Mouse (Mus musculus) regulatory T cell (primary cell): ENCODE results near the gene Foxp1.

Experiments
- in situ Hi-C: fragments of 300-600 bp; cut with MboI, MseI; formaldehyde crosslinking; loops from one replicate; pipeline ENCODE4 v1.15.1; 2025; ENCODE audit warnings: high pct_unique_total_duplicates

Foxp1 gene

GRCm38 (mm10) chr6:99441100-99441499 lies 81.4 kb downstream of the Foxp1 start:
- in situ Hi-C loops = loop anchor here (5.0 kb wide), 1 partner anchor 81 kb away; the partner anchor contains the start of gene Foxp1

- in situ Hi-C loops = loop anchor here (5.0 kb wide), 1 partner anchor 82 kb away; the partner anchor contains the start of gene Foxp1
Observed at GRCm38 (mm10) chr6:99440606-99441005, 81.9 kb downstream of the Foxp1 start.

- in situ Hi-C loops = loop anchor here (5.0 to 10.0 kb wide), 3 partner anchors 82 to 385 kb away; partner anchors contain the start of gene Foxp1
Observed at GRCm38 (mm10) chr6:99439878-99440361, 82.6 kb downstream of the Foxp1 start.

DNA sequence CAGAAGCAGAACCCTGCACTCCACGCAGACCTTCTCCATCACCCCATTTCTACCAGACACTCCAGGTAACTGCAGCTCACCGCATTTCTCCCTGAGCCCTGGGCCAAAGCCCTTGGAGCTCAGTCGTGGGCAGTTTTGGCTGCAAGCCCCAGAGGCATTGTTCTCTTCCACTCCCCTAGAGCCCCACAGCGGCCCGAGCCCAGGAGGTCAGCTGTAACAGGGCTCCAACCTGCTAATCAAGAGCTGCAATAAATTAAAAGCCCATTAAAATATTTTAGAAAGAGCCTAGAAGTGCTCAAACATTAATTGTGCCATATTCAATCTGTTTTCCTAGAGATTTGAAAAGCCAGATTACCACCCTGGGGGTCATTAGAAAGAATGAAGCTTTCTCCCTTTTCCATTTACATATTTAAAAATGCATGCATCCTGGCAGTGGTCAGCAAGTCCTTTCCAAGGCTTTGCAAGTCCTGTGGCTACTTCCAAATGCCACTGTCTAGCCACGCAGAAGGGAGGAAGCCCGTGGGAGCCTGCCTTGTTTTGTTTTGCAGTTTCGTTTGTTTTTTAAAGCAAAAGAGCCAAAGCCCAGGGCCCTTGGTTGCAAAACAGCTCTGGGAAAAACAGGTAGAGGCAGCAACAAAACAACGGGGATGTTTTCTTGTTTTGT lies 83.2 kb downstream of the Foxp1 start:
- in situ Hi-C loops = loop anchor here (10.0 kb wide), 2 partner anchors 175 to 385 kb away; no protein-coding TSS in a partner anchor

DNA sequence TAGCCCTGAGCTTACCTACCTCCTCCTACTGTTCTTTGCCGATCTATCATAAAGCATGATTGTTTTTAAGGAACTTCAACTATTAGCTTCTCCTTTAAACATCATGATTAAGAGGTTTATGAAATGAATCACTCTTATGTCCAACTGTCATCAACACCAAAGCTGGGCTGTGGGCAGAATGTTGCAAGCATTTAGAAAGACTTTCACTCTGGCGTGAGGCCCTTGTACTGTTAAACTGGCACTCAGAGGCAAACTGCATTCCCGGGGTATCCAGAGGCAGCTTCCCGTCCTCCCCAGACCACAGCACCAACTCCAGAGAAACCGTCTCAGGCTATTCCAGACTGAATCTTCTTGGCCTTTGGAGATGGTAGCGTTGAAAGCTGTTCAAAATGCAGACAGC lies 86.2 kb downstream of the Foxp1 start:
- in situ Hi-C loops = loop anchor here (10.0 kb wide), 2 partner anchors 172 to 382 kb away; no protein-coding TSS in a partner anchor

DNA sequence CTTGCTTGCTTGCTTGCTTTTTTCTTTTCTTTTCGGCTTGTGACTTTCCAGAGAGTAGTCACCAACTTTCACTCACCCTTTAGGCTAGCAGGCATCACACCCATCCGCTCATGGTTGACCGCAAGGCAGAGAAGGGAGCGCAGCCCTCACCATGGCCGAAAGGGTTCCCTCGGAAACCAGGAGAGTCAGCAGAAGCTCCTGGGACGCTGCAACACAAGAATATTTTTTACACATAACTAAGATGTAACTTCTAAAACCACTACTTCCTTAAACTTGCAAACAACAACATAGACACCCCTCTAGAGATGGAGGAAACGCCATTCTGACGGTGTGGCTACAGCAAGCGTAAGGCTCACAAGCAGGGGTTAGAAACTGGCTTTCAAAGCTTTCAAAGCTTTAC lies 87.4 kb downstream of the Foxp1 start:
- in situ Hi-C loops = loop anchor here (10.0 kb wide), 2 partner anchors 170 to 380 kb away; no protein-coding TSS in a partner anchor

- in situ Hi-C loops = loop anchor here (5.0 to 10.0 kb wide), 3 partner anchors 36 to 378 kb away; no protein-coding TSS in a partner anchor
Observed at GRCm38 (mm10) chr6:99433006-99433405, 89.5 kb downstream of the Foxp1 start.

DNA sequence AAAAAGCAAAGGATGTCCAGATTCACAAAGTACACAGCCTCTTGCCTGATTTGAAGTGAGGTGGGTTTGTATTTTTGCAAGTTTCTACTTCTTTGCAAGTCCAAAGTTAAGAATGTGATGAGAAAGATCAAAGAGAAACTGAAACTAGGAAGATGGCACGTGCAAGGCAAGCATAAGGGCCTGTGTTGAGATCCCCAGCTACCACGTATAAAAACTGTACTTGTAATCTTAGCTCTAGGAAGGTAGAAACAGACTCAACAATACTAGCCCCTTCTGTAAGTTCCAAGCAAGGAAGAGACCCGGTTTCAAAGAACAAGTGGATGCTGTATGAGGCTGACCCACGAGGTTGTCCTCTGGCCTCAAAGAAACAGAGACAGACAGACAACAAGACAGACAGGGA lies 90.6 kb downstream of the Foxp1 start:
- in situ Hi-C loops = loop anchor here (5.0 to 10.0 kb wide), 3 partner anchors 35 to 377 kb away; no protein-coding TSS in a partner anchor

GRCm38 (mm10) chr6:99430560-99430959 lies 92.0 kb downstream of the Foxp1 start:
- in situ Hi-C loops = loop anchor here (5.0 to 10.0 kb wide), 3 partner anchors 33 to 376 kb away; no protein-coding TSS in a partner anchor

GRCm38 (mm10) chr6:99429378-99430131 lies 93.0 kb downstream of the Foxp1 start:
- in situ Hi-C loops = loop anchor here (5.0 to 10.0 kb wide), 3 partner anchors 32 to 375 kb away; no protein-coding TSS in a partner anchor

DNA sequence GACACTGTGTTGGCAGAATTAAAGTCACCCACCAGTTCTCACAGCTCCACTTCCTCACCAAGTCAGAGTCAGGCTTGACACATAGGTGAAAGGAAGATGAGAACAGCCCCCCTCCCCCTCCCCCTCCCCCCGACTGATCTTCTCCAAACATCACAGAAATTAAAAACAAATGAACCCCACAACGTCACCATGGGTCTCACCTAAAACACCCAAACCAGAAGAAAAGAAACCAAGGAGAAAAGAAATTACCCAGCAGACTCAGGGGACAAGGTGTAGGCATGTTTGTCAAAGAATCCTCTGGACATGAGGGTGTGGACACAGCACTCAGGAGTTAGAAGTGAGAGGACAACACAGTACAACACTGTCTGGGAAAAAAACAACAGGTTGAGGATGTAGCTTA lies 93.6 kb downstream of the Foxp1 start:
- in situ Hi-C loops = no loop called here

DNA sequence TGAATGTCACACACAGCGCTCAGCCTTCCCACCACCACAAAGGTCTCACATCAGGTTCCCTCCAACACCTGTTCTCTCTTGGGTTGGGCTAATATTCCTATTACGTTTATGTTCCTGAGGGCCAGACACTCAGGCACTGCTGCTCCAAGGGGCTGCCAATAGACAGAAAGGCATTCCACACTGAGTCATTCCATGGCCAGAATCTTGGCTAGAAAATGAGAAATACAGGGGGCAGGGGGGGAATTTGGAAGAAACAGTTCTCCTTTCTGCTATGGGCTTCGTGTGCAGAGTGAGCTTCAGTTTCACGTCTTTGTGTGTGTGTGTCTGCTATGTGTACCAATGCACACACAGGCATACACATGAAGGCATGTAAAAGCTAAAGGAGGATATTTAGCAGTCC lies 95.2 kb downstream of the Foxp1 start:
- in situ Hi-C loops = no loop called here

DNA sequence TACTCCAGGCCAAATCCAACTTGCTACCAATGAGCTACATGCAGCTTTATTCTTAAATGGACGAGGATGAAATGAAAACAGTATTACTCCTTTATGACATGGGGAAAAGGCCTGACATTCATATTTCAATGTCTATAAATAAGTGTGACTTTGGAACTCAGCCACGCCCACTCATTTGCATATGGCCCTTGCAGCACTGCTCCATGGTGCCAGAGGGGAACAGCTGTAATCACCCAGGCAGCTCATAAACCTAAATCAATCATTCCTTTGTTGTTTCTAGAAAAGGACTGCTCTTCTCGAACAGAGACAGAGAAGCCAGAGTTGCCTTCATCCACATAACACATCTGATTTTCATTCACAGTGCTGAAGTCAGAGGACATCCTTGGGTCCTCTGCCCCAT lies 97.5 kb downstream of the Foxp1 start:
- in situ Hi-C loops = no loop called here

DNA sequence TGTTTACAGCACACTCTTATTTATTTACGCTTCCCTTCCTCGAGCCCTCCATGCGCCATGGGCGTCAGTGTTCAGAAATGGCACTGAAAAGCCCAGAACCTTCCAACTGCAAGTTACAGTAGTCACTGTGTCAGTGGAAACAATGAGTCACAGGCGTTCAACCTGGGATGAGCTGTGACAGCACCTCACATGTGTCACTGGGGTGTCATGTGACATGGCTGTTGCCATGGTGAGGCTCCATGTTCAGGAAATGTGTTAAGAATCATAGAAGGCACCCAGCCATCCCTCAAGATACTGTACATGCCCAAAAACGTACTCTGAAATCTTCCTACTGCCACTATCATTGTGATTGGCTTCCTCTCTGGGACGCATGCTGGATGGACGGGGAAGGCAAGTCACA lies 101.9 kb downstream of the Foxp1 start:
- in situ Hi-C loops = no loop called here

DNA sequence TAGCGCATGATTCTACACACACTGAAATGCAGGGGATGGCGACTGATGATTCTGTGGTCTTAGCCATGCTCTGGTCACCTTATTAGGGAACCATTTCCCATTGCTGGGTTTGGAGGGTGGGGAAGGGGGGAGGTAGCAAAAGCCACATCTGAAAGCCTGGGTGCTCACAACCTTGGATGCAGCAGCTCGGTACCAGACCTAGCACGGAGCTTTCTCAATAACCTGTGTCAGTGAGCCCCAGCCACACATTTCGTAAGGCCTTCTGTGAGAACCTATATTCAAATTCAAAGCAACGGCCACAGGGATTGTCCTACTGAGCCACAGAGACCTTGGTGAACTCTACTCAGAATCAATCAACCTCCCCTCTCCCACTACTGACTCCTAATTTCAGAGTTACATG lies 109.9 kb downstream of the Foxp1 start:
- in situ Hi-C loops = no loop called here

GRCm38 (mm10) chr6:99409602-99410001 lies 112.9 kb downstream of the Foxp1 start:
- in situ Hi-C loops = no loop called here

- in situ Hi-C loops = no loop called here
Observed at GRCm38 (mm10) chr6:99408880-99409279, 113.6 kb downstream of the Foxp1 start.

GRCm38 (mm10) chr6:99403755-99404390 lies 118.6 kb downstream of the Foxp1 start:
- in situ Hi-C loops = no loop called here

GRCm38 (mm10) chr6:99402941-99403340 lies 119.6 kb downstream of the Foxp1 start:
- in situ Hi-C loops = no loop called here

- in situ Hi-C loops = no loop called here
Observed at GRCm38 (mm10) chr6:99402370-99402769, 120.2 kb downstream of the Foxp1 start.

DNA sequence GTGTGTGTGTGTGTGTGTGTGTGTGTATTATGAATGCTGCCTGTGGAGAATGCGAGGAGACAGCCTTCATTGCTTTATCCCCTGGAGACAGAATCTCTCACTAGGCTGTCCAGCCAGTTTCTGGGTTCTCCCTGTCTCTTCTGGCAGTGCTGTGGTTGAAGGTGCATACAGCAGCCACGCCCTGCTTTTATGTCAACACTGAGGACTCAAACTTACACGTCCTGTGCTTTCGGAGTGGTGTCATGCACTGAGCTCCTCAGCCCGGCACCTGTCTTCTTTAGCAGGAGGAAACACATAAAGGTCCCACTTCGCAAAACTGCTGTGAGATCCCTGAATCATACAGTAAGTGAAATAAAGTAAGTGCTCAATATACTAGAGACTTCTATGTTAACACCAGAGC lies 120.7 kb downstream of the Foxp1 start:
- in situ Hi-C loops = no loop called here

DNA sequence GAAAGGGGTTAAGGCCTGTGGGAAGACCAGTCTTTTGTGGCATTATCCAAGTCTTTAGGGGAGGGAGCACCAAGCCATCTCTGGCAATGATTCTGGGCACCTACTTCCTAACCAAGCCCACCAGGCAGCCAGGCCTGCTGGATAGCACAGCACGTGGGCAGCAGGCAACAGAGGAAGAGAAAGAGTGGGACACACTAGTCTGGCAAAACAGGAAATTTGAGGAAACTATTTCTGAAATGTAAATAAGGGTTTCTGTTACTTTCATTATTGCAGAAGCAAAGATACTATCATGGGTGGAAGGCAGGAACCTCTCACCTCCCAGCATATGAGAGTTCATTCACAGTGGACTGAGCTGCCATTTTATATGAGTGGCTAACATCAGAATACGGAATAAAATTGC lies 121.3 kb downstream of the Foxp1 start:
- in situ Hi-C loops = no loop called here
